Mouse (Mus musculus) kidney, embryonic 16.5 days (tissue): ENCODE measurements around the gene Fam222b. TPM values are rescaled to one million over a fixed set of nuclear protein-coding genes. Genes with fewer than 3 reads are reported as not detected.
A peak's percentile ranks its signal among the peaks of the same experiment; 100 is the strongest.

ENCODE experiments used
- ATAC-seq: fragments of 200-750 bp; cut with Nextera tagmentation; 2 replicates; pipeline ENCODE4 v1.8.0; 2017; ENCODE audit warnings: moderate TSS enrichment; ENCODE audit not compliant: low FRiP score, low TSS enrichment
- H3K27ac ChIP-seq: fragments of 300-500 bp; sonication (generic); 2 replicates; pipeline ENCODE4 v1.5.1; 2014; ENCODE audit warnings: low read length
- H3K27me3 ChIP-seq: fragments of 300-500 bp; sonication (generic); 2 replicates; pipeline ENCODE4 v1.6.1; 2014; ENCODE audit warnings: low read length, control low read depth, mixed read lengths; ENCODE audit not compliant: insufficient read depth
- H3K36me3 ChIP-seq: fragments of 300-500 bp; sonication (generic); 2 replicates; pipeline ENCODE4 v1.6.1; 2014; ENCODE audit warnings: low read length, control low read depth, mixed read lengths; ENCODE audit not compliant: insufficient read depth
- H3K4me1 ChIP-seq: fragments of 300-500 bp; sonication (generic); 2 replicates; pipeline ENCODE4 v1.6.1; 2014; ENCODE audit warnings: low read length, control low read depth, mixed read lengths; ENCODE audit not compliant: insufficient read depth
- H3K4me2 ChIP-seq: fragments of 300-500 bp; sonication (generic); replicated peaks from 2 replicates; pipeline ENCODE4 v1.6.1; 2014; ENCODE audit warnings: low read depth, low read length
- H3K4me3 ChIP-seq: fragments of 300-500 bp; sonication (generic); 2 replicates; pipeline ENCODE4 v1.5.1; 2014; ENCODE audit warnings: mild to moderate bottlenecking, low read length
- H3K9ac ChIP-seq: fragments of 300-500 bp; sonication (generic); replicated peaks from 2 replicates; pipeline ENCODE4 v1.6.1; 2014; ENCODE audit warnings: low read length
- H3K9me3 ChIP-seq: fragments of 300-500 bp; sonication (generic); 2 replicates; pipeline ENCODE4 v1.6.1; 2016; ENCODE audit warnings: low read length, control low read depth
- WGBS: fragments of 180-500 bp; shearing (Covaris S2); extraction: QIAGEN DNeasy Blood & Tissue Kit; methylation state at CpG from one replicate; pipeline ENCODE4 v1.1.7; 2014; 5-methylcytosine and 5-hydroxymethylcytosine counted together
- polyA plus RNA-seq: library from polyadenylated mRNA; unstranded; fragments of >200 nt; fragmentation: Nextera tagmentation; extraction: Ambion mirVana; gene quantifications from 2 replicates; pipeline ENCODE4 v1.2.1, GENCODE M21; 2015

The Fam222b gene
- polyA plus RNA-seq, 1 experiment from 2014 or later = 14.8 TPM

- no peak overlapping the region; the same call in 1 of the 2 replicates for H3K27ac ChIP-seq
These were observed 66.2 kb downstream of the Fam222b start for GRCm38 (mm10) chr11:78160675-78161074.

GRCm38 (mm10) chr11:78161169-78161568 is 66.7 kb downstream of the Fam222b start:
- peaks cover 45% of the 10 kb centered on the region for H3K36me3 ChIP-seq
- no peak overlapping the region for H3K27ac ChIP-seq
- WGBS = 92% methylated on average over 14 of the region's 14 CpGs

More at GRCm38 (mm10) chr11:78160675-78161074, 66.2 kb downstream of the Fam222b start:
- H3K9me3 ChIP-seq = no peaks in the 10 kb centered on the region
- peaks cover 48% of the 10 kb centered on the region for H3K36me3 ChIP-seq
- 80% methylated on average over 3 of the region's 3 CpGs for WGBS
- no peak for ATAC-seq
- peaks cover 30% of the 10 kb centered on the region for H3K4me1 ChIP-seq
- no peaks in the 10 kb centered on the region for H3K27me3 ChIP-seq
- no peak overlapping the region for H3K4me3 ChIP-seq
- no peak overlapping the region for H3K4me2 ChIP-seq
- H3K9ac ChIP-seq = no peak overlapping the region

GRCm38 (mm10) chr11:78161968-78162367 is 67.5 kb downstream of the Fam222b start:
- peak overlapping the region; percentile 100; the same call in 1 of the 2 replicates for H3K4me3 ChIP-seq
- WGBS = 39% methylated on average over 4 of the region's 4 CpGs
- peak overlapping the region; percentile 84; the same call in 1 of the 2 replicates for H3K4me2 ChIP-seq
- H3K27ac ChIP-seq = peak overlapping the region; percentile 97; the same call in 1 of the 2 replicates
- no peaks in the 10 kb centered on the region for H3K27me3 ChIP-seq
- peak overlapping the region; percentile 99 for H3K9ac ChIP-seq
- H3K36me3 ChIP-seq = peaks cover 44% of the 10 kb centered on the region
- H3K4me1 ChIP-seq = peaks cover 43% of the 10 kb centered on the region
- no peaks in the 10 kb centered on the region for H3K9me3 ChIP-seq
- ATAC-seq = no peak

More at GRCm38 (mm10) chr11:78161169-78161568, 66.7 kb downstream of the Fam222b start:
- peaks cover 35% of the 10 kb centered on the region for H3K4me1 ChIP-seq
- H3K9ac ChIP-seq = no peak overlapping the region
- H3K27me3 ChIP-seq = no peaks in the 10 kb centered on the region
- H3K4me2 ChIP-seq = no peak overlapping the region
- no peaks in the 10 kb centered on the region for H3K9me3 ChIP-seq
- ATAC-seq = no peak
- no peak overlapping the region for H3K4me3 ChIP-seq

- Histone ChIP-seq H3K4me3 (peak overlapping the region; percentile 100), H3K36me3 (peaks cover 42% of the 10 kb centered on the region), H3K4me1 (peaks cover 43% of the 10 kb centered on the region), H3K27me3 (no peaks in the 10 kb centered on the region), H3K9ac (peak overlapping the region; percentile 99), H3K9me3 (no peaks in the 10 kb centered on the region), H3K4me2 (peak overlapping the region; percentile 84), H3K27ac (peak overlapping the region; percentile 97; the same call in 1 of the 2 replicates)
- ATAC-seq = no peak
- 30% methylated on average over 6 of the region's 6 CpGs for WGBS
These were observed 68.0 kb downstream of the Fam222b start for GRCm38 (mm10) chr11:78162504-78162903.

- peaks cover 36% of the 10 kb centered on the region for H3K36me3 ChIP-seq
- WGBS = 54% methylated on average over 2 of the region's 2 CpGs
- no peak for ATAC-seq
These were observed 68.6 kb downstream of the Fam222b start for GRCm38 (mm10) chr11:78163045-78163444.

GRCm38 (mm10) chr11:78163681-78164603 is 69.5 kb downstream of the Fam222b start:
- H3K4me2 ChIP-seq = peak overlapping the region; percentile 84
- under 1% methylated on average over 22 of the region's 22 CpGs for WGBS
- H3K4me1 ChIP-seq = peaks cover 40% of the 10 kb centered on the region
- ATAC-seq = peak; percentile 61
- no peaks in the 10 kb centered on the region for H3K27me3 ChIP-seq
- no peaks in the 10 kb centered on the region for H3K9me3 ChIP-seq
- peaks cover 28% of the 10 kb centered on the region for H3K36me3 ChIP-seq
- peak overlapping the region; percentile 99 for H3K9ac ChIP-seq
- H3K4me3 ChIP-seq = peak overlapping the region; percentile 100
- H3K27ac ChIP-seq = peak overlapping the region; percentile 97

More at GRCm38 (mm10) chr11:78163045-78163444, 68.6 kb downstream of the Fam222b start:
- H3K4me1 ChIP-seq = peaks cover 43% of the 10 kb centered on the region
- H3K4me2 ChIP-seq = peak overlapping the region; percentile 84
- H3K27ac ChIP-seq = peak overlapping the region; percentile 97
- H3K27me3 ChIP-seq = no peaks in the 10 kb centered on the region
- H3K9me3 ChIP-seq = no peaks in the 10 kb centered on the region
- peak overlapping the region; percentile 100 for H3K4me3 ChIP-seq
- H3K9ac ChIP-seq = peak overlapping the region; percentile 99

- H3K27me3 ChIP-seq = no peaks in the 10 kb centered on the region
- peaks cover 26% of the 10 kb centered on the region for H3K36me3 ChIP-seq
- peak overlapping the region; percentile 99 for H3K9ac ChIP-seq
- peaks cover 36% of the 10 kb centered on the region for H3K4me1 ChIP-seq
- peak overlapping the region; percentile 84 for H3K4me2 ChIP-seq
- WGBS = 0% methylated on average over 14 of the region's 14 CpGs
- H3K27ac ChIP-seq = peak overlapping the region; percentile 97
- no peaks in the 10 kb centered on the region for H3K9me3 ChIP-seq
- peak overlapping the region; percentile 100 for H3K4me3 ChIP-seq
- no peak for ATAC-seq
These were observed 70.1 kb downstream of the Fam222b start for GRCm38 (mm10) chr11:78164604-78164923.

GRCm38 (mm10) chr11:78164924-78165760 is 70.7 kb downstream of the Fam222b start, which contains the start of gene Traf4:
Traf4 (minus strand) TSS chr11:78165589.
- Histone ChIP-seq H3K4me2 (peak within 1 kb of the TSS; percentile 84), H3K36me3 (peaks cover 20% of the 10 kb centered on the region), H3K4me1 (peaks cover 33% of the 10 kb centered on the region), H3K27me3 (no peaks in the 10 kb centered on the region), H3K4me3 (peak within 1 kb of the TSS; percentile 100), H3K9ac (peak within 1 kb of the TSS; percentile 99), H3K9me3 (no peaks in the 10 kb centered on the region), H3K27ac (peak within 1 kb of the TSS; percentile 97)
- peak; percentile 80 for ATAC-seq
- under 1% methylated on average over 71 of the region's 78 CpGs for WGBS

- Histone ChIP-seq H3K9me3 (no peaks in the 10 kb centered on the region), H3K27ac (peak overlapping the region; percentile 97), H3K4me2 (peak overlapping the region; percentile 84), H3K36me3 (peaks cover 15% of the 10 kb centered on the region), H3K9ac (peak overlapping the region; percentile 99), H3K4me1 (peaks cover 35% of the 10 kb centered on the region), H3K27me3 (no peaks in the 10 kb centered on the region), H3K4me3 (peak overlapping the region; percentile 100)
- WGBS = under 1% methylated on average over 16 of the region's 16 CpGs
- ATAC-seq = peak; percentile 7; the same call in 1 of the 2 replicates
These were observed 71.3 kb downstream of the Fam222b start for GRCm38 (mm10) chr11:78165761-78166109.
